Comparison of ENCODE assay signal across 9 mouse cellular contexts in the genomic region with DNA sequence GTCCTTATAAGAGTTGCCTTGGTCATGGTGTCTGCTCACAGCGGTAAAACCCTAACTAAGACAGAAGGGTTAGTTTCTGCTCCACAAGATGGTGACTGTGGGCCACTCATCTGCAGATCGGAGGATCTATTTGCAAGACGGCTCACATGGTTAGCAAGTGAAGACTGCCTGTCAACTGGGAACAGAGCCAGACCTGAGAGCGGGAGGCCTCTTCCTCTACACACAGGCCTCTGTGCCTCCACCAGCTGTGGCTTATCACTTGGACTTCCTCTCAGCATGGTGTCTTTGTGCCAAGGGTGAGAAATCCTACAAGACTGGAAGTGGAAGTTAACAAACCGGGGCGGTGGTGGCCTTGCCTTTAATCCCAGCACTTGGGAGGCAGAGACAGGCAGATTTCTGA.
DNase-seq lines count a peak whose midpoint lies in the region; ATAC-seq and TF ChIP-seq lines count a peak whose summit lies in the region.
"Had no signal": no experiment of that assay in that cellular context is flagged by ENCODE, and none has a peak within 500 bp of the region (broad histone marks: within the 10 kb centered on the region; RNA-seq: fewer than 3 reads in every experiment).

No protein-coding gene starts in this region.

- H3K4me1 ChIP-seq in lung, adult 2 months (ENCODE audit: control insufficient read depth, insufficient read depth, low read length): no peaks in the 10 kb centered on the region; the same call in 1 of the 2 replicates
- H3K4me1 ChIP-seq in forebrain, embryonic 12.5 days: peaks cover 19% of the 10 kb centered on the region

- WGBS in lung, adult 2 months: 36% methylated on average over 6 of the region's 6 CpGs
- 90% methylated on average over 6 of the region's 6 CpGs for WGBS in forebrain, embryonic 12.5 days

- peak; percentile 75 for ATAC-seq in granulocyte monocyte progenitor cell, adult 5-6 weeks (replicated peaks; ENCODE audit: poor library complexity, severe bottlenecking)
- no peak for ATAC-seq in forebrain, embryonic 12.5 days (ENCODE audit: low FRiP score)

- DNase-seq in lung, adult 18-20 months: peak; percentile 70
- DNase-seq in lung, adult 2 months: no peak
- peak; percentile 59 for DNase-seq in lung, postnatal 14 days
- peak; percentile 41 for DNase-seq in thymus, postnatal 14 days
- no peak for DNase-seq in adrenal gland, postnatal 4 days (ENCODE audit: low spot score in 2 of 2)
- no peak for DNase-seq in gastrocnemius, postnatal 4 days (ENCODE audit: low spot score in 2 of 2)
- DNase-seq: kidney, postnatal 14 days had no signal

- no peak overlapping the region for H3K4me3 ChIP-seq in lung, adult 2 months (replicated peaks; ENCODE audit: extremely low read depth, low read depth, low read length)
- H3K4me3 ChIP-seq in forebrain, embryonic 12.5 days (replicated peaks): no peak overlapping the region

- TF ChIP-seq CTCF in lung, adult 2 months (IDR thresholded peaks at IDR 0.05; ENCODE audit: insufficient read depth, low read length): no peak

- no peaks in the 10 kb centered on the region for H3K36me3 ChIP-seq in forebrain, embryonic 12.5 days (replicated peaks)

- no peak for TF ChIP-seq POLR2A in lung, adult 2 months (IDR thresholded peaks at IDR 0.05; ENCODE audit: borderline replicate concordance, extremely low read depth, low read depth, low read length)

- no peak overlapping the region for H3K9ac ChIP-seq in forebrain, embryonic 12.5 days

- H3K4me2 ChIP-seq in forebrain, embryonic 12.5 days: no peak overlapping the region

- no peaks in the 10 kb centered on the region for H3K27me3 ChIP-seq in forebrain, embryonic 12.5 days

- no peak overlapping the region for H3K27ac ChIP-seq in forebrain, embryonic 12.5 days

- H3K9me3 ChIP-seq in forebrain, embryonic 12.5 days: 0 out of 2 replicates have a peak, but pooled peaks cover 4% of the 10 kb centered on the region

Comparison
In these comparisons a context has a peak if more than half of its experiments do, and no peak if none do; other contexts are left out.
1. DNase-seq: peak in lung, adult 18-20 months (2 of 2), lung, postnatal 14 days (single experiment) and thymus, postnatal 14 days (single experiment); none in lung, adult 2 months (single experiment), adrenal gland, postnatal 4 days (0 of 2) and gastrocnemius, postnatal 4 days (0 of 2).